In the genomic region with DNA sequence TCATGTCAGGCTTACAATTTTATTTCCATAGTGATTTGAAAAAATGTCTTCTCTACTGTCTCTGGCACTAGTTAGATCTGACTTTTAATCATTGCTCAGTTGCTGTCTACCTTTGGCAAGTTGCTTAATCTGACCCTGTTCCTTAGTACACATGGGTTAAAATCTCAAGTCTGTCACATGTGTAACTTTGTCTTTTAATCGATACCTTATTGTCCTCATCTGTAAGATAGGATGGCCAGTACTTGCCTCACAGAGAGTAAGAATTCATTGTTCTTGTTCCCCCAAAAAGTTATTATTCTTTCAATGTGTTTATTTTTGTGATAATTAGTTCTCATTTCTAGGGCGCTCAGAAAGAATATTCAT, we compare ENCODE assay signal across 1 mouse cellular context.
TF ChIP-seq lines count a peak whose summit lies in the region.

No protein-coding gene starts in this region.

TF ChIP-seq in MEL, 35 proteins besides CTCF, POLR2A, EP300 and RAD21 (continued from another document):
- TF ChIP-seq MYC (IDR thresholded peaks at IDR 0.05; ENCODE audit: low read depth, low read length): peak; percentile 69; the same call in 1 of the 2 replicates
- TF ChIP-seq ETS1 (IDR thresholded peaks at IDR 0.05; ENCODE audit: low read depth, low read length): no peak
- TF ChIP-seq RCOR1 (IDR thresholded peaks at IDR 0.05; ENCODE audit: low read depth, low read length): 0 out of 2 replicates have a peak, but pooled peaks have one; percentile 37
- TF ChIP-seq CHD1 (IDR thresholded peaks at IDR 0.05; ENCODE audit: low read depth, low read length): peak; percentile 91
- TF ChIP-seq MXI1 (IDR thresholded peaks at IDR 0.05; ENCODE audit: low read depth, low read length): peak; percentile 86
- 0 out of 2 replicates have a peak, but pooled peaks have one; percentile 36 for TF ChIP-seq USF1 (IDR thresholded peaks at IDR 0.05; ENCODE audit: low read depth, low read length)
